Mouse (Mus musculus) C2C12 (cell line): ENCODE data around the gene Arl6ip1.

Source experiments
- CTCF ChIP-seq: IDR thresholded peaks from one replicate; pipeline ENCODE4 v1.5.1; 2011; ENCODE audit not compliant: control insufficient read depth, insufficient read depth, insufficient read length
- MAX ChIP-seq: IDR thresholded peaks from one replicate; pipeline ENCODE4 v1.6.1; 2011; ENCODE audit warnings: mild to moderate bottlenecking, control low read depth
- MYOD1 ChIP-seq: IDR thresholded peaks from one replicate; pipeline ENCODE4 v1.6.1; 2011; ENCODE audit warnings: low read depth; ENCODE audit not compliant: control insufficient read depth, insufficient read length

DNA sequence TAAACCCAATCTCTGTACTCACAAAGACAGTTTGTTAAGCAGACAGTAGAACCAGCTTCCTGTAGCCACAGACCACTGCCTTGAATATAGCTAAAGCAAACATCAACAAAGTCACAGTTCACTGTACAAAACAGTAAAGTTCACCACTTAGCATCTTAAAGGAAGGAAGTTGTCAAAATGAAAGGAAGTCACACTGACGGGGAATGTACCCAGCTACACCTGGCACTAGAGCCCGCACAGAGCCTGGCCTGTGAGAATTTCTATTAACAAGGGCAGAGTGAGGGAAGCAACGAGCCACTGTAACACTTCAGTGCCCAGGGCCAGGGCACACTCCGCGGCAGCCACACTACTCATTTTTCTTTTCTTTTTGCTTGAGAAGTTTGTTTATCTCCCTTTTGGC lies 9.5 kb downstream of the Arl6ip1 start:
- TF ChIP-seq CTCF (no peak), MYOD1 (no peak), MAX (no peak)
